Mouse (Mus musculus) cerebellum, postnatal 4 days (tissue): ENCODE results near the gene Cacnb3.
A peak's percentile ranks its signal among the peaks of the same experiment; 100 is the strongest.

Source experiments
- DNase-seq, 2 experiments: peaks; one replicate each; pipeline ENCODE4 v3.0.0; 2022; ENCODE audit warnings: low spot score in 2 of 2, mixed read lengths in 1 of 2

The Cacnb3 gene

DNA sequence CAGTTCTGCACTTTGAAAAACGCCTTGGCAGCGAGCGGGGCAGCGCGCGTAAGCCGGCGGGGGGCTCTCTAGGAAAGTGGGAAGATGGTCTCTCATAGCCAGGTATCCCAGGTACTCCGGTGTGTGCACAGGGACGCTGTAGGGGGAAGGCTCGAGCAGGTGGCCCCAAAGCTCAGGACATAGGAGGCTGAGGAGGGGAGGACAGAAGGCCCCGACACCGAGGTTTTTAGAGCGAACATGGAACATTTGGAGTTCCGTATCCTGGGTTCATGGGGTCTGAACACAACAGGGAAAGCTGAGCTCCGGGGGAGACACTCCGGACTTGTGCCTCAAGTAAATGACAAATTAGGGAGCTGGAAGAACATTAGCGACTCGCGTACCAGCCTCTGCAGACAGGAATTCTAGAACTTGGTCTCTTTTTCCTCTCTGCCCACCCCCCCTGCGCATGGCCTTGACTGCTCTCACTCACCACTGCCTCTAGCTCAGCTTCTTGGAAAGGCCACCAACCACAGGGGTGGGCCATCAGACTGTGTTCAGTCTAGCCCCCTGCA lies 4.7 kb downstream of the Cacnb3 start:
- no peak for DNase-seq

- DNase-seq = peak in 1 of 2 experiments; percentile 59
Observed at GRCm38 (mm10) chr15:98636517-98636916, 5.9 kb downstream of the Cacnb3 start.

GRCm38 (mm10) chr15:98637155-98637554 lies 6.5 kb downstream of the Cacnb3 start:
- no peak for DNase-seq

GRCm38 (mm10) chr15:98640157-98640556 lies 9.5 kb downstream of the Cacnb3 start:
- no peak for DNase-seq

DNA sequence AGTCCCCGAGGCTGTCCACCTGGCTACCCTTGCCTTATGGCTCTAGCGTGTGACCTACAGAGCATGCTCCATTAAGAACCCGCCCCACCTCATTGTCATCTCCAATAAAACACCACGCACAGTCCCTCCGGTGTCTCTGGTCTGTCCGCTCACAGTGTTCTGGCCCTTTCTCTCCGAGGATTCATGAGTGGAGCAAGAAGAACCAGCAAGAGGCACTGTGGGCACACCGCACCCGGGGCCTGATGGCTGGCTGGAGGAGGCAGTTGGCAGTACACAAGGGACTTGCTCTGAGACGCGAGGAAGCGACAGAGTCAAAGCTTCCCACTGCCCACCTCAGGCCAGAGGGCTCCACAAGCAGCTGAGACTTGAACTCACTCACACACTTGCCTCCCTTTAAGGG lies 13.8 kb downstream of the Cacnb3 start:
- no peak for DNase-seq

DNA sequence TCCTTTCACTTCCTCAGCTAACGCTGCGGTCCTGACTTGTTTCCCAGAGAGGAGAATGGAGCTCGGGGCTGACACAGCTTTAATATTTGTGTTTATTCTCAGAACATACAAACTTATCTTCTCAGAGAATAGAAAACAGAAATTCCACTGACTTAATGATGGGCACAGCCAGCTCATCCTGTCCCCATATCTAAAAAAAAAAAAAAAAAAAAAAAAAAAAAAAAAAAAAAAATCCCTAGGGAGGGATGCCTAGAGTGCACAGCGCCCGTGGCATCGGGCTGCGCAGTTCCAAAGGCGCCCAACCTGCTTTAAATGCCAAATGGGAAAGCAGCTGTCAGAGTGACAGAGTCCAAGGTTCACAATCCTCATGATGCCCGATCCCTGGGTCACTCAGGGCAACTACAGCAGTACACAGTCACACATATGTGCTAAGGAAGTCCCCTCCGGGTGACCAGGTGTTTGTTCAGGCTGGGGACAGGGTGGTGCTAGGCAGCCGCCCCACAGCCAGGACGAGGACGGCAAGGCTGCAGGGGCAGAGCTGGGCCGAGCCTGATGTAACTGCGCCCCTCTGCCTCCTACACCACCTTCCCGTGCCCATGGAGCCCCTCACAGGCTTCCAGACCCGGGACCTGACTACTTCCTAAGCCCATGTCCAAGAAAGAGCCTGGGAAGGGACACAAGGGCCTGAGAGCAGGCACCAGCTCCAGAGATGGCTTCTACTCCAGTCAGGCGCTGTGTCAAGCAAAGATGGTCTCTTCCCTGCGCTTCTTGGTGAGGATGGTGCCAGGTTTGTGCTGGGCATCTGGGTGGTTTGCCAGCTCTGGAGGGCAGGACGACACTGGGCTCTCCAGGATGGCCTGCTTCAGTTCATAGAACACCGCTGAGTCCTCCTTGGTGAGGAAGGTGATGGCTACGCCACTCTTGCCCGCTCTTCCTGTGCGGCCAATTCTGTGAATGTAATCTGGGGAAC lies 14.7 kb downstream of the Cacnb3 start:
- no peak for DNase-seq

- DNase-seq = no peak
Observed at GRCm38 (mm10) chr15:98646737-98647136, 16.1 kb downstream of the Cacnb3 start.

GRCm38 (mm10) chr15:98647308-98647707 lies 16.7 kb downstream of the Cacnb3 start:
- DNase-seq = no peak

DNA sequence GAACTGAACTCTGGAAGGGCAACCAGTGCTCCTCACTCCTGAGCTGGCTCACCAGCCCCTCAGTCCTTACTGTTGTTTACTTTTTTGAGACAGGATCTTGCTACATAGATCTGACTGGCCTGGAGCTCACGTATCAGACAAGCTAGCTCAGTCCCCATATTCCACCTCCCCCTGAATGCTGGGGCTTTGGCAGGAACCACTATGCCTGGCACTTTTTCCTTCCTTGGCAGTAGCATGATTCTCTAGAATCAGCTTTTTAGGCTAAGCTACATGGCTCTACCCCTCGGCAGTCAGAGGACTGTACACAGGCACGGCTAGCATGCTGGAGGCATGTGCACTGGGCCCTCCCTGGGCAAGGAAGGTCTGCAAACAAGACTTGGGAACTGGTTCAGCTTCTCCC lies 17.4 kb downstream of the Cacnb3 start:
- DNase-seq = no peak

DNA sequence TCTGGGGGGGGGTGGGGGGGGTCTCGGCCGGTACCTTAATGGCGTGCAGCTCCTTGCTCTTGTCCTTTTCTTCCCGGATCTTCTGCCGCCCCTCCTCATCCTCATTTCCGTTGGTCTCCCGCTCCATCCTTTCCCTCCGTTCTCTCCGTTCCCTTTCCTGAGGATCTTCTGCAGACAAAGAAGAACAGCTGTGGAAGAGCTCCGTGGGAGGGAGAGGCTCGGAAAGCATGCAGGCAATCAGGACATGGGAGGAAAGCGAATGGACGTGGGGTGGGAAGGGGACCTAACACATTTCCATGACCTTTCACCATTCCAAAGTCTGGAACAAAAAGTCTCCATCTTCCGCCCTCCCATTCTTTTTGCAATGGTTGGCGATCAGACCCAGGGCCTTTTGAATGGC lies 20.8 kb downstream of the Cacnb3 start:
- no peak for DNase-seq

DNA sequence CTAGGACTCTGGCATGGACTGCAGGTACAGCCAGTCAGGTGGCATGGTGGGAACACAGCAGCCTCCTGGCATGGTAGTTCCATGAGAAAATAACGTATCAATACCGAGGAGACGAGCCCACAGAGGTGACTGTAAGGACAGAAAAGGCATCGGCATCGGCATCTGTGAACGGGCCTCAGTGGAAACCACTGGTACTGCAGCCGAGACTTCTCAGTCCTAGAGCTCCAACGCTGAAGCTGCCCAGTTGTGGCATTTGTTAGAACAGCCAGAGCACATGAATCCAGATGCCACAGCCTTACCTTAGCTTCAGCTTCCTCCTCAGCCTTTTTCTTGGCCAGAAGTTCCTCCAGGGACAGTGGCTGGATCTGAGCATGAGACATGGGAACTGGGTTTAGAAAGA lies 21.5 kb downstream of the Cacnb3 start:
- DNase-seq = no peak

- DNase-seq = no peak
Observed at GRCm38 (mm10) chr15:98656982-98657751, 26.5 kb downstream of the Cacnb3 start.

DNA sequence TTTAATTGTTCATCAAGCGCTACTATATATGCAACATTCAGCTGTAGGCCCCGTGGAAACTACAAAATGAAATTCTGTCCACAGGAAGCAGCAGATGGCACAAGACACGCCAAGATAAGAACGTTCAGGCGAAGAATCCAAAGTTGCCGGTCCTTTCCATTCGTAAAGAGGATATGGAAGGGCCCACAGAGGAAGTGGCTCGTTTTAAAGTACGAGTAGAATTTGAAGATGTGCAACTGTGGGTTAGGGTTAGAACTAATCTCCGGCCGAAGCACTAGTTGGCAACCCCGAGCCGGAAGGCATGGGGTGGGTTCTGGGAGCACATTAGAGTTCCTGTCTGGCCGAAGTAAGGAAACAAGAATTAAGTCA lies 31.5 kb downstream of the Cacnb3 start:
- no peak for DNase-seq

GRCm38 (mm10) chr15:98662567-98663545 lies 32.2 kb downstream of the Cacnb3 start, which contains the start of gene Ddx23:
Ddx23 (minus strand) TSS chr15:98662894.
- peak; percentile 80 to 93 for DNase-seq

GRCm38 (mm10) chr15:98664042-98664907 lies 33.6 kb downstream of the Cacnb3 start:
- DNase-seq = no peak

- DNase-seq = no peak
Observed at GRCm38 (mm10) chr15:98672592-98672991, 42.0 kb downstream of the Cacnb3 start.

GRCm38 (mm10) chr15:98673732-98674131 lies 43.1 kb downstream of the Cacnb3 start:
- no peak for DNase-seq

GRCm38 (mm10) chr15:98674284-98674993 lies 43.8 kb downstream of the Cacnb3 start:
- DNase-seq = peak in 1 of 2 experiments; percentile 37

DNA sequence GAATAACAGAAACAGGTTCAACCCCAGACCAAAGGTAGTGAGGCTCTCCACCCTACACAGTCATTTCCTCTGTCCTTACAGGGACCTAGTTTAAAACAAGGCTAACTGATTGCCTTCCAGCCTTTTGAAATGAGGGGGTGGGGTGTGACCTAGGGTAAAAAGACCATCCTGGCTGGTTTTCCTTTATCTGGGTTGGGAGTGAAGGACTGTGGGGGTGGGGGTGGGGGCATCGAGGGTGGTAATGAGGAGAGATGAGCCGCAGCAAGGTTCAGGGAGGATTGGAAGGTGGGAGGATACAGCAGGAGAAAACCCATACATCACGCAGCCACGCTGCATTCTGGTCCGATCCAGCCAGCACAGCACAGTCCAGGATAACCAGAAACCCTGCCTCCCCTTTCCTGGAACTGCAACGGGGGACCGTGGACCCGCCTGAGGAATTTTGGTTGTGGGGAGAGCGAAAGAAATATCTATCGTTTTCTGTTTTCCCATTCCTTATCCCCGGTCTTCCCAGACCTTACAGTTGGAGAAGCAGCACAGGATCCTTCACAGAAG lies 44.4 kb downstream of the Cacnb3 start:
- DNase-seq = no peak
